Mouse (Mus musculus): ENCODE data around the gene Herc1.
A peak's percentile ranks its signal among the peaks of the same experiment; 100 is the strongest.

Herc1 gene

GRCm38 (mm10) chr9:66503879-66504411 is 153.7 kb downstream of the Herc1 start:
- DNase-seq: no peak

GRCm38 (mm10) chr9:66504518-66504917 is 154.3 kb downstream of the Herc1 start:
- peak; percentile 76 for DNase-seq

GRCm38 (mm10) chr9:66505141-66505917 is 155.1 kb downstream of the Herc1 start:
- DNase-seq: no peak

- no peak for DNase-seq
These were observed 155.8 kb downstream of the Herc1 start for GRCm38 (mm10) chr9:66506011-66506410.

GRCm38 (mm10) chr9:66506424-66506823 is 156.2 kb downstream of the Herc1 start:
- no peak for DNase-seq

GRCm38 (mm10) chr9:66507684-66508083 is 157.4 kb downstream of the Herc1 start:
- no peak for DNase-seq

GRCm38 (mm10) chr9:66508890-66509399 is 158.7 kb downstream of the Herc1 start:
- no peak for DNase-seq

DNA sequence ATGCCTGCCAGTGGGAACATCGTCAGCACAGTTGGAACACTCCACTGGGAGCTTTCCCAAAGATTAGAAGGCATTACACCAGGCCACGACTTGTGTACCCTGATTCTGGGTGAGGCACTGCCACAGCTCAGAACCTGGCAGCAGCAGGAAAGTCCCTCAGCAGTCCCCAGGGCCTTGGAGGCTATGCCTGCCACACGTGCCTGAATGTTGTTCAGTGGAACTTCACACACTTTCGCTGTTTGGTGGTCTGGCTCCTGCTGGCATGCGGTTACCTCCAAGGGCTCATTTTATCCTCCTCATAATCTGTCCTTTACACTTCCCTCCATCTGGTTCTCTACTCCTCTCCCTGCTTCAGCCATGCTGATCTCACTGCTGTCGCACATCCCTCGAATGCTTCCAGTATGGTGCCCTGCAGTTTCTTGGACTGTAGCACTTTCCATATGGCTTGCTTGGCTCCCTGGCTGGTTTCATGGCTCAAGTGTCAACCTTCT is 160.1 kb downstream of the Herc1 start:
- no peak for DNase-seq

DNA sequence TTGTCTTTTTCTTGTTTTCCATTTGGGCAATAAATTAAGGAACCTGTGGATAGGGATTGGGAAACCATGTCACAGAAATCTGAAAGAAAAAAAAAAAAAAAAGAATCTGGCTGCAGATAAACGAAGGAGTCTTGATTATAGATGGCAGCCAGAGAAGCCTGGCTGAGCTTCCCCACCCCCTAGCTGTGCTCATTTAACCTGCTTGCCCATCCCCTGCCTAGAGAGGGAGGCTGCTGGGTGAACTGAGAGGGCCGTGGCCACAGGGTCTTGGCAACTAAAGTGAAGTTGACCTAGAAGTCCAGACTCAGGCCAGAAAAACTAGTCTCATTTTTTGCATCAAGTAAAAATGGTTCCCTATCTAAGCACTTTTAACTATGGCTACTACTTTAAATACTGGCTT is 160.7 kb downstream of the Herc1 start:
- DNase-seq: no peak

GRCm38 (mm10) chr9:66511580-66512350 is 161.5 kb downstream of the Herc1 start:
- peak; percentile 99 for DNase-seq

DNA sequence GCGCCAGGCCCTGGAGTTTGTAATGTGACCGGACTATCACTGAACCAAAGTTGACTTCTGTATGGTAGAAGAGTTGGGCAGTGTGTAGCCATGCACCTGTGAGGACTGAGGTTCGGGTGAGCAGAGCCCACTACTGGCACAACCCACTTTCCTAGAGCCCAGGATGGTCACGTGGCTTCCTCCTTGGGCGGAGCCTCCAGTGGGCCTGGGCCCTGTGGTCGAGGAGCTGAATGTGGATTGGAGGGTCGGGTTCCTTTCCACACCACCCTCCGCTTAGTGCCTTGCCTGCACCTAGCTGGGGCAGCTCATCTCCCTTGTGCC is 162.1 kb downstream of the Herc1 start:
- peak; percentile 84 for DNase-seq

DNA sequence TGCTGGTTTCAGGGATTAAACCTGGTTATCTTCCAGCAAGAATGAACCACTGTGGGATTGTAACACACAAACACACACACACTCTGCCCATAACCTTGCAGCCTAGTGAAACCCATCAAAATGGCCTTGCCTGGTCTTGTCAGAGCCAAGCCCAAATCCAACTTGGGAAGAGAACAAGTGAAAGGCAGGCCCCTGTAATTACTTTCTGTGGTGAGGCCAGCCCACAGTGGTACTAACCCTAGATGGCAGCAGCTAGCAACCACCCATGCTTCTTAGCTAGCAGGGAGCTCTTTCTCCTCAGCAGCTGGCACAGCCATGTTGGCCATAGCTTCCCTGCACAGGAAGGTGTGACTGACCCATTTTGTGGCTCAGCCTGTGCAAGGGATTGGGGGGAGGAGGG is 162.9 kb downstream of the Herc1 start:
- DNase-seq: no peak

DNA sequence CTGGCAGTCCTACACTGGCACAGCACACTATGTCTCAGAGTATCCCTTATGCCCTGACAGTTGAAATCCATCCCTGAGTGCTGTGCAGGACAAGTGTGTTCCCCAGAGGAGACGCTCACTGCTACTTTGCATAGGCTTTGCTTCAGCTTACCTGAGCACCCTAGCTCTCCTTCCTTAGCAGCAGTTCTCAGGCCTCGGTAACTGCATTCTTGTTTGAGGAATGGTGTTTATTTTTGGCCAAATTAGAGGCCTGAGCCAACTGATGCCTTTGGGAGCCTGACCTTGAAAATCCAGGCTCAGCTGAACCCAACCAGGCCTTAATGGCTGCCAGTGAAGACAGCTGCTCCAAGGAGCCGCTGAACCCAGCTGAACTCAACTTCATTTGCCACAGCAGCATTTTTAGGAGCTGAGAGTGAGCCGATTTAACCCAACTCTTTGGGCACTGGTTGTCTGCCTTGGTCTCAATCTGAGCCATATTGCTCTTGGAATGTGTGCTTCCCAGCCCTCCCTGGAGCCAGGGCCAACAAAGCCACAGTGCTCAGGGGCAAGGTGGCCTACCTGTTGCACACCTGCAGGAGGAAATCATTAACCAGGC is 163.5 kb downstream of the Herc1 start:
- DNase-seq: no peak

DNA sequence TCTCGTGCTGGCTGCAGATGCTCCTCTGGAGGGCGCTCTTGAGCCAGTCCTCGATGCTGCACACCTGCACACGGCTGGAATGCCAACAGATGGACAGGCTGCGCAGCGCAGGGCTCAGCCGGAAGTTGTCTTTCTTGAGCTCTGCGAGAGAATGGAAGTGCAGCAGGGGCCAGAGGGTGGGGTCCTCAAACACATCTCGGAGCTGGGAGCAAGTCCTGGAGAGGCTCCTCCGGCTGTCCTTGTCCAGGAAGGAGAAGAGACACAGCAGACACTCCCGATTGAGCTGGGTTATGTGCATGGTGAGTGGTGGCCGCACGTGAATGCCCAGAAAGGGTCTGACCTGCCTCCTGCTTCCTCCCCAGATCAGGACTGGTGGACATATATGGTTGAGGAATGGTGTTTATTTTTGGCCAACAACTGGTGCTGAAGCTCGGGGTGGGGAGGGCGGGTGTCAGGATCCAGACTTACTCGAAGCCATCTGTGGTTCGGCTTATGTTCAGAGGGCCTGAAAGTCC is 164.1 kb downstream of the Herc1 start, which contains the start of gene Fbxl22:
Gene Fbxl22 (minus strand): TSS at position 338 of the 515 bp plus-strand sequence.
- DNase-seq: peak; percentile 44

DNA sequence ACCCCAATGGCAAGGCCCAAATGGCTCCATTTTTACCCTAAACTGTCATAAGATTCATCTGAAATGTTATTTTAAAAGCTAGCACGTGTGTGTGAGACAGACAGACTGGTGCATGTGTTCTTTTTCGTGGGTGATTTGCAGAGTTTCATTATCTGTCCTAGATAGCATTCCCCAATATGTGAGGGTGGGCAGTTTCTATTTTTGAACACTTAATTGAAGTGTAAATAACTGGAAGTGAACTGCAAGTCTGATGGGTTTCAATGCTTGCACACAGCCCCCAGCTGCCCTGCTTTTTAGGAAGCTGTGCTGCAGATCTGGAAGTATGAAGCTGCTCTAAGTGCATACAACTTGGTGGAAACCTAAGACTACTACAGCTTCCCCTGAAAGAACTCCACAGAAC is 164.9 kb downstream of the Herc1 start:
- DNase-seq: no peak

- no peak for DNase-seq
These were observed 165.5 kb downstream of the Herc1 start for GRCm38 (mm10) chr9:66515680-66516210.

DNA sequence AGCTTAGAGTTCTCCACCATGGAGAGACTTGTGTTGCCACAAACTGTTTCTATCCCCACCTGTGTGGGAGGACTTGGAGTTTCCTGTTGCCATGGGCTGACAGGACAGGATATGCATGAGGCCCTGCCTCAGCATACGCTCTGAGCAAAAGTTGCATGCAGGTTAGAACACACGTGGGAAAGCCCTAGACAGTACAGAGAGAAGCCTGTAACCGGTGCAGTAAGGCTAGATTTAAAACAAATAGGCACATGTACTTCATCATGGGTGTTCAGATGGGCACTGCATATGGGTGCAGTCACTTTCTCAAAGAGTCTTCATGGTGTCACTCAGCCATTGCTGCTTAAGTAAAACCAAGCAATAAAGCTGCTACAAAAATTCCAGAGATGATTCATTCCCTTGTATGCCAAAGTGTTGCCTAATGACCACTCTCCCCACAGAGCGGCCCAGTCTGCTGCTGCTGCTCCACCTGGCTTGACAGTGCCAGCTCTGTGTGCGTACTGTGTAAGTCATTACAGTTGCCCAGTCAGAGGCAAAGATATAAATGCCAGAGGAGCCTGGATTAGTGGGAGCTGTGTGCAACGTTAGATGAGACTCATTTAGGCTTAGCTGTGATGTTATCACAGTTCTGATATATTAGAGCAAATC is 166.2 kb downstream of the Herc1 start:
- DNase-seq: no peak

- no peak for DNase-seq
These were observed 167.5 kb downstream of the Herc1 start for GRCm38 (mm10) chr9:66517746-66518145.

DNA sequence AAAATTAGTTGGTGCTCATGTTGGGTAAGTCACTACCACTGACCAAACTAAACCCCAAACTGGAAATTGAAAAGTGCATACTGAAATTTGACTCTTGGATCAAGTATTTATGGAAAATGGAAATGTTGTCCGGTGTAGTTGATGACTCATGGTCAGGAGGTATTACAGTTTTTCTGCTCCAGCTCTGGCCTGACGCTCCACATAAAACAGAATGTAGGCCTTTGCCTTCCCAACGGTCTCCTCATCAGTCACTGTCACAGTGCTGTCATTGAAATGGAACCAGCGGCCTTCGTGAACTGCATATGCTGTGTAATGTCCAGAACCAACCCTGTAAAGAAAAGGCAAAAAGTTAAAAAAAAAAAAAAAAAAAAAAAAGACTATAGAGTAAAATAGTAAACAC is 168.0 kb downstream of the Herc1 start:
- DNase-seq: no peak

DNA sequence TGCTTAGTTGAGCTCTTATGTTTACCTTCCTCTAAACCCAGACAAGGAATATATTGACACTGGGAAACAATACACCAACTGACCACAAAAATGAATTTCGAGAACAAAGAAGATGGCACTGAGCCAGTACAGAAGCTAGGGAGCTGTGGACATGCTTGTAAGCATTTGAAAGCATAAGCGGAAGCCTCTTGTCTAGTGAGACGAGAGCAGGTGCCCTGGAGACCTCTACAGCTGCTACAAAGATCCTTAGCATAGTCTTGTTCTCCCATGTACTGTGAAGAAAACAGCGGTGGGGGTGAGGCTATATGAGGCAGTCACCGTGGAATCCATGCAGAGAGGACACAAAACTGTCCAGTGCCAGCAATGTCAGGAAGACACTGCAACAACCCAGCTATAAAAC is 168.7 kb downstream of the Herc1 start:
- DNase-seq: no peak

DNA sequence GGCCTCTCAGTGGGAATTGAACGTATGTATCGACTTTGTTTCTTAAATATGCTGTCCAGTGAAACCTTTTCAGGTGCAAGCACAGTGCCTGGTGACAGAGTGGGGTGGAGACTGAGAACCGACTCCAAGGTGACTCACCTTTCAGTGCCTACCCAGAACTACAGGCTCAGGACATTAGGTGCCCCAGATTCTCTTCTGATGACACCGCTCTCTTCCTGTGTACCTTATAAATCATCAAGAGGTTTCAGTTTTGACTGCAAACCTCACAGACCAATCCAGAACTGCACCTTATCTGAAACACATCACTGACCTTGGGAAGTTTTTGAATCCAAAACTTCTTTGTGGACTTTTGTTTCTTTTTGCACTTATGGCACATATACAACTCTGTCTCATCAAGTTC is 170.0 kb downstream of the Herc1 start:
- no peak for DNase-seq

DNA sequence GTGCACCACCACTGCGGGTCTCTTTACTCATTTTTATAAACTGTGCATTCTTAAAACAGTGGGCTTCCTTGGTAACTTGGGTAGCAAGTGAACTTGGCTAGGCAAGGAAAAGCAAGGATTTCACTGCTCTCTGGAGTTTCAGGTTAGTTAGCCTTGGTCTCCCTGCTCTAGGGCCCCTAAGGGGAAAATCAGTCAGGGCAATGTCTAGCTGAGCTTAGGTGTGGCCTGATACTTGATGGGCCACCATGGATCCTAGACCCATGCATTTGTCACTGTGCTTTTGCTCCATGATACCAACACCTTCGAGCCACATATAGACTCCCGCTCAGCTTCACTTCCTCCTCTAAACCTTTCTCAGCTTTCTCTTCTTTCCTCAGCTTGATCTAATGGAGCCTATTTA is 171.3 kb downstream of the Herc1 start:
- no peak for DNase-seq

Measured in right cerebral cortex, postnatal 25 days (tissue).